Mouse (Mus musculus) lung, adult 18-20 months (tissue): ENCODE measurements around the gene Abcd4.

Source experiments
- DNase-seq, 2 experiments: peaks; one replicate each; pipeline ENCODE4 v3.0.0; 2022; ENCODE audit warnings: mixed read lengths in 2 of 2

Gene Abcd4

DNA sequence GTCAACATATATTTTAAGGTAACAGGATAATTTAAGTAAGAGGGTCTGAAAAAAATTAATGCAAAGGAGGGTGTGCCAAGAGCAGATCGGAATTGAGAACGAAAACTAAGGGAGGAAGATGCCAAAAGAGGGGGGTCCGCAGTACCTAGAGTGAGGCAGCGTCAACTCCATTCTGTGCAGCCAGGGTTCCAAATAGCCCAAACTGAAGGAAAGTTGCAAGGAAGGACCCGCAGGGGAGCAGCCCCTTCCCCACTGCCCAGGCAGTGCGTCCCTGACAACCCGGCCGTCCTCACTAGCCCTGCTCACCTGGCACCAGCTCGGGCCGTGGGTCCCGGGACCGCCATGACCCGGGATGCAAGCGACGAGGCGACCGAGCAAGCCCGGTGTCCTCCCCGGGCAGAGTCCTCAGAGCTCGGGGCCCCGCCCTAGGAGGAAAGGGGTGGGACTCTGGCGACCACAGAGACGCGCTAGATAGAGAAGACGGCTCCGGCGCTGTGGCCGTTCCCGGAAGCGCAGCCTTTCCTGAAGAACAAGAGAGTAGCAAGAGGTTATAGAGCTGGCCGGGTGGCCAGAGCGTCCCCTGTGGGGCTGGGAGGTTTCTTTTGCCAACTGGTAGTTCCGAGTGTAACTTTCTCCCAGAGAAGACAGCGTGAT lies at the start of gene Abcd4:
Gene Abcd4 (minus strand): TSS at position 437 of the 654 bp plus-strand sequence.
- peak; percentile 97 to 98 for DNase-seq

DNA sequence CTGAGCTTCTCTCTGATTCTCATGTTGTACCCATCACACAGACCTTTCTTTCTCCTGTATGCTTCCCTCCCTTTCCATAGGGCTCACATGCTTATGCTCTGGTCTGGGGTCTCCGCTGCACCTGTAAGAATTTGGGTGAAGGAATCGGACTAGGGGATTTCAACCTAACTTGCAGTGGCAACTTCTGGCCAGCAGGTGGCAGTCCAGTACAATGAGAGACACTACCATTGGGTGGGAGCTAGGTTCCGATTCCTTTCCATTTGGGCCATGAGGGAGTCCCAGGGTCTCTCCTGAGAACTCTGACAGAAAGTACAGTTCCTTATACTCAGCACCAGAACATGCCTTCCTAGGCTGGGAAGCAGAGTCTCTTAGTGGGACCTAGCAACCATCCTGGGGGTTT lies 36.7 kb upstream of the Abcd4 start:
- DNase-seq: peak; percentile 19 to 38

DNA sequence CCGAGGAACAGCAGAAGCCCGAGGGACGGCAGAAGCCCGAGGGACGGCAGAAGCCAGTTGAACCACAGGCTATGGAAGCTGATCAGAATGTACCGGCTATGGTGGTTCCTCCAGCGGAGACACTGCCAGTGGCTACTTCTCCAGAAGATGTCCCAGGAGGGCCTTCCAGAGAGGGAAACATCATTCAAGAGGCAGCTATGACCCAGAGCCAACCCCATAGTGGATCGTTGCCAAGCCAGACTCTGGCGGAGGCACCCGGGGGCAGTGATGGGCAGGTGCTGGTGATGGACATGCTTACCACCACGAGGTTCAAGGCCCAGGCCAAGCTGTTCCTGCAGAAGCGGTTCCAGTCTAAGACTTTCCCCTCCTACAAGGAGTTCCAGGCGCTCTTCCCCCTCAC lies 33.0 kb upstream of the Abcd4 start:
- DNase-seq: no peak

DNA sequence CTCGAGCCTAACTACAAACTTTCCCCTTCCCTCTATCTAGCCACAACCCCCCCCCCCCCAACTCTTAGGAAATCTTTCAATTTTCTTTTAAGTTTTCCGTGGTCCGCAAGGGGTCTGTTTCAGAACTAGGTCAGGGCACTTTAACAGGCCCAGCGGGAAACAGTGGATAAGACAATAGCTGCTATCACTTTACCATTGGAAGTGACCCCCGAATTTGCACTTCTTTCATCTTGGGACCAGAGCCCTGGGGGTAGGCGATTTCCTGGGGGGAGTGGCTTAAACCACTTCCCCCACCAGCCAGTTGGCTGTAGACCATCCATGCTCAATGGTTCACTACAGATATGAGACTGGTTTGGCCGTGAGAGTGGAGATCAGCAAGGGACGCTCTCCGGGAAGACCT lies 23.4 kb upstream of the Abcd4 start, which contains the start of gene Vrtn:
Gene Vrtn (plus strand): TSS at position 366 of the 400 bp plus-strand sequence.
- DNase-seq: no peak

DNA sequence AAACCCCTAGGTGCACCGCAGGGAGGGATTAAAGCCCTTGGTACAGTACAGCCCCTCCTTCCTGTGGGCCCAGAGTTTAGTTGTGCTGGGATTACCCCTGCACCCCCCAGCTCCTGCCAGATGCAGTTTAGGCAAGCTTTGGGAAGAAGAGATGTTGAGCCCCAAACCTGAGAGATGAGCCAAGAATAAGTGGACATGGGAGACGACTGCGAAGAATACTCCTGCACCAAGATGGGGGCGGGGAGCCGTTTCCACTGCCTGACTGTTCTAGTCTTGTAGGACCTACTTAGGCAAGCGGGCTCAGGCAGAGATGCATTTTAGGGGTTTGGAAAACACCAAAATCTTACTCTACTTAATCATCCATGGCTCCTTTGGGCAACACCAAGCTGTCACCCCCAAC lies 23.0 kb upstream of the Abcd4 start:
- DNase-seq: no peak

DNA sequence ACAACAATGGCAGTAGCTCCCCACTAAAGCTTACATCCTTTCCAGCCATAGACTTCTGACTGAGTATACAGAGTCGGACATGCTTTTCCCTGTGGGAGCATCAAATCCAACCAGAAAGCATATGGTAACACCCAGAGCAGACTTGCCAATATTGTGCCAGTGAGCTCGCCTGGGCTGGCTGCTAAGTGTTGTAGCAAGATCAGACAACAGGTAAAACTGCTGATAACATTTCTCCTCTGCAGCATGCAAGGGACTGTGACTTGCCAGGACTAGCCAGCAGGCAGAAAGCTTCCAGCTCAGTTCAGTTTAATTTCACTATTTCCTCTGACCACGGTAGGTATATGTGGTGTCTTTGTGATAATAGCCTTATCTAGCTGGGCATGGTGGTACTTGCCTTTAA lies 14.7 kb upstream of the Abcd4 start:
- DNase-seq: no peak

DNA sequence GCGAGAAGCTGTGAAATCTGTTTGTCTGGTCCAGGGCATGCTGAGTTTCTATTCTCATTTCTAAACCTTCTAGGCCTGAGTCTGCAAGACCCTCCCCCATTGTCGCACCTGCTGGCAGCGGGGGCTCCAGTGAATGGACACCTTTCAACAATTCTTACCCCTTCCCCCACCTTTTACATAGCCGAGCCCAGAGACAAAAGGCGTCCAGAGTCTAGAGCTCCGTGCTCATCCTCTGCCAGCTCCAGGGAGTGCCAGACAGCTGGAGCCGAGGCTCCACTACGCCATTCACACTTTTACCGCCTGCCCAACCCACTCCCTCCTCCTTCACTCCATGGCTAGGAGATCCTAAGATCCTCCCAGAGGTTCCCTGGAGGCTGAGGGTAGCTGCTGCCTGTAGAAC lies 7.9 kb upstream of the Abcd4 start:
- no peak for DNase-seq

DNA sequence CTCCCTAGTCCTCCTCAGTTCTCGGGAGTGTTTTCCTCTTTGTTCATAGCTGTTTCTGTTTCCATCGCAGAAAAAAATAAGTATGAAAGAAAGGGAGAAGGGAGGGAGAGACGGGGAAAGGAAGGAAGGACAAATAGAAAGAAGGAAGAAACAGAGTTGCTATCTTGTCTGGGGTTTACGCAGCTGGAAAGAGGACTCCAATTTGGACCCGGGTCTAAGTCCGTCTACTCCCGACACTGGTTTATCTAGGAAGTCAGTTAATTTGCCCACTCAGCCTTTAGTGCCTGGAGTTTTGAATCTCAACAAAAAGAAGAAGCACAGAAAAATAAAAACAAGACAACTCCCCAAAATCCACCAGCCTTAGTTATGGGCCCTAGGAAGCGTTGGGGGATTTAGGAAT lies 7.4 kb upstream of the Abcd4 start:
- DNase-seq: no peak

DNA sequence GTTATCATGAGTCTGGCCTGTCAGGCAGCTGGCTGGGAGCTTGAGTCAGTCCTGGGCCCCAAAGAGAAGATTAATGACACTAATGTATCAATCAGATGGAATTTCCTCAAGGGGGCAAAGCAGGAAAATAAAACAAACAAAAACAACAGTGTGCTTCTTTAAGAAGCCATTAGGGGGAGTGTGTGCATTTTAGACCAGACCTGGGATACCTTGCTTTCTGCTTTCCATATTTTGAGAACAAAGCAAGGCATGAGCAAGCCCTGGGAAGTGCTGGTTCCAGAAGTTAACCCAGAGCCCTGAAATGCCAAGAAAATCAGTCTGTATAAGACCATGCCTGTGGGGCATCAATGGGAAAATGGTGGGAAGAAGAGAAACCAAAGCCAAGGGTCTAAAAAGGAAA lies 3.8 kb upstream of the Abcd4 start:
- DNase-seq: no peak

DNA sequence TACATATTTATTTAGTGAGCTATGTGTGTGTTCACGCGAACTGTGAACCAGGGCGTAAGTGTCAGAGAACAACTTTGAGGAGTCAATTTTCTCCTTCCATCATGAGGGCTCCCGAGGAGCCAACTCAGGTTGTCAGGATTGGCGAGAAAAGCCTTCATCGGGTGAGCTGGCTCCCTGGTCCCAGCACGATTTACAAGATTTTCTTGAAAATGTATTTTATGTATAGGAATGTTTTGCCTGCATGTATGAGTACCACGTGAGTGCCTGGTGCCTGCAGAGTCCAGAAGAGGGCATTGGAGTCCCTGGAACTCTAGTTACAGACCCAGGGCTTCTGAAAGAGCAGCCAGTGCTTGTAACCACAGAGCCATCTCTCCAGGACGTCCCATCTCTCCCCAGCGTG lies 450 bp upstream of the Abcd4 start:
- peak in 1 of 2 experiments; percentile 9 for DNase-seq

DNA sequence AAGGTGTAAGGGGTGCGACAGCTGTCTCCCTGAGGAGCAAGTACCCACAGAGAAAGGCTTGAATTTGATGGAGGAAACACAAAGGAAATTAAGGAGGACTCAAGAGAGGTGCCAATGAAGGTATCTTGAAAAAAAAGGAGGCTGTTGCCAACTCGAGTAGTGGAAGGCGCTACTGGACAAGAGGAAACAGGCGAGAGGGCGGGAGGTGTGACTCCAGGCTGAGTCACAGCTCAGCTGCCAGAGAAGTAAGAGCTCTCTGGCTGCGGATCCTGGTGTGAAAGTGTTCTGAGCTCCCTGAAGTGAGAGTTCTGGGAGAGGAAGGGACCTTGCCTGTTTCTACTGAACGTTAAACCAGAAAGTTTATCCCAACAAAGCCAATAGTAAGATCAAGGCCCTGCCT lies 2.7 kb downstream of the Abcd4 start:
- DNase-seq: peak; percentile 45 to 58

DNA sequence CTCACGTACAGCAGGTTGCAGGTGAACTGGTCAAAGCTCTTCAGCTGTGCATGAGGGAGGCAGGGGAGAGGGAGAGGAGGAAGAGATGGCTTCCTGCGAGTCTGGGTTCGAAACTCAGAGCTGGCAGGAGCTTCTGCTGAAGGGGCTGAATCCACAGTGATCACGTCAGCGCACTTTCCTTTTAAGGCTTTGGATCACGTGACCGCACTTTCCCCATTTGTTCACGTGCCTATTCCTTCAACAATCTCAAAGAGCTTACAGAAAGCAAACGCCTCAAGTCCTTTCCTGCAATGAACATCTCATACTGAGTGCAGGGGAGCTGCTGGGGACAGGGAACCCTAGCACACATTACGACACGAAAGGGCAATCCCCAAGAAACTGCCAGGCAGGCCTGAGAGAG lies 3.2 kb downstream of the Abcd4 start:
- no peak for DNase-seq

DNA sequence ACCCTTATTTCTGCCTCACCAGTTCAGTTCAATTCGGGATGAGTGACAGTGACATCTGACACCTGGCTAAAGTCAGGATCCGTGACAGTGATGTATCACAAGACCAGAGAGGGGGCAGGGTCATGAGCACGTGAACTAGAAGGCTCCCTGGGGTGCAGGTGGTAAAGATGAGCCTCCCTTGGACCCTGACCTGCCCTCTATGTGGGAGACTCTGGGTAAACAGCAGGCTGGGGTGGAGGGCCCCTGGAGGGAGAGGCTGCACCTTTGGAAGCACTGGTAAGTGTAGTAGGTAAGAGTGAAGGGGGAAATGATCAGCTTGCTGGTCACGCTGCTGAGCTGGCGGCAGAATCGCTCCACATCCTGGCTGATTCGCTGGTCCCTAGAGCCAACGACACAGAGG lies 4.7 kb downstream of the Abcd4 start:
- DNase-seq: no peak

DNA sequence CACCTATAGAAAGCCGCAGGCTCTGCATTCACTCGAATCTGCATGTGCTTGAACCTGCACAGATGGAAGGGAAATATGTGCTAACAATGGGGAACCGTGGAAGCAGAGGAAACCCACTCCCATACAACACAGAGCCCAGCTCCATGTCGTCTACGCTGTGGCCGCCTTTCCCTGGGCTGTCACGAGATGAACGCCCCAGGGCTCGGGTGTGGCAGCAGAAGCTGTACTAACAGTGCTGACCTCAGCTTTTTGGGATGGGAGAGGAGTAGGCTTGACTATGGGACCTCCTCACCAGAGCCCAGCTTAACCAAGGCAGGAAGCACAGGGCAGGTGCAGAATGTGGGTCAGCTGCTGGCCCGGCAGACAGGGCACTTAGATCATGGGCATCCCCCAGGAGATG lies 5.5 kb downstream of the Abcd4 start:
- no peak for DNase-seq

DNA sequence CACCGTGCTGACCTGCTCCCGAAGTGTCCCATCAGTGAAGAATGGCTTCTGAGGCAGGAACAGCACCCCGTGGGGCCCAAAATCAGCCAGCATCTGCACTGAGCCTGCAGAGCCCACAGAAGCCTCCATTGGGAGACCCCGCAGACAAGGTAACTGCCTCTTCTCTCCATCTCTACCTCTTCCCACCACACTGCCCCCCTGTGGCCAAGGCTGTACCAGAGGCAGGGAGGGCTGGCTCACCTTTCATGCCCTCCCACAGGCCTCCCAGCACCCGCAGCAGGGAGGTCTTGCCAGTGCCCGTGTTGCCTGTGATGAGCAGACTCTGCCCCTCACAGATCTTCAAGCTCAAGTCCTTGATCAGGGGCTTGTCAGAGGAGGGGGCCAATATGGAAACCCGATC lies 11.4 kb downstream of the Abcd4 start:
- no peak for DNase-seq

DNA sequence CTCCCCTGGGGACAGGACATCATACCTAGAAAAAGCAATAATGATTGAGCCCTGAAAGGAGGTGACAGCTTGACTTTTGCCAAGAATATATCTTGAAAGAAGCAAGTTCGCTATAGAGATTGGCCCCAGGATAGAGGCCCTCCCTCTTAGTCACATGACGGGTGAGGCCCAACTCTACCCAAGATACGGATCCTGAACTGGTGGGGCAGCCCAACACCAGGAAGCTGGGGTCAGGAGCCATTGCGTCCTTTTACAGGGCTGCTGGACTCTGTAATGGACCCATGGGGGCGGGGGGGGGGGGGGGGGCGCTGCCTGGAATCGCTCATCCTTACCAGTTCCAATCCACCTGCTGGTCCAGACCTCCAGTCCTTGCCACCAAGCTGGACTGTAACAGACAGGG lies 13.2 kb downstream of the Abcd4 start:
- no peak for DNase-seq

DNA sequence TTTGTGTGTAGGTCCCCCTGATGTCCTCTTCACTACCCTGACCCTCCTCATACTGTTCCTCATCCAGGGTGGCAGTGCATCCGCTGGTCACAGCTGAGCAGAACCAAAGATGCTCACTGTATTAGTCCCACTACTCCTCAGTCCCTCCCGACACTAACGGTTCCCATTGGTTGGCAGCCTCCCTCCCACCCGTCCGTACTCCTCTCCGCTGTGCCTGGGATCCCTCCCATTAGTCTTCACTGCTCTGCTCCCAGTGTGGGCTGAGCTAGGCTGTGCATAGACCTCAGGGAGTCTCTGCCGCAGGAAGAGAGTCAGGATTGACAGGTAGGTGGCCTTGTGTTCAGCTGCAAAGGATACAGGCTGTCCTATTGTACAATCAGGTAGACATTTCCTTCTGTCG lies 18.9 kb downstream of the Abcd4 start:
- DNase-seq: no peak

DNA sequence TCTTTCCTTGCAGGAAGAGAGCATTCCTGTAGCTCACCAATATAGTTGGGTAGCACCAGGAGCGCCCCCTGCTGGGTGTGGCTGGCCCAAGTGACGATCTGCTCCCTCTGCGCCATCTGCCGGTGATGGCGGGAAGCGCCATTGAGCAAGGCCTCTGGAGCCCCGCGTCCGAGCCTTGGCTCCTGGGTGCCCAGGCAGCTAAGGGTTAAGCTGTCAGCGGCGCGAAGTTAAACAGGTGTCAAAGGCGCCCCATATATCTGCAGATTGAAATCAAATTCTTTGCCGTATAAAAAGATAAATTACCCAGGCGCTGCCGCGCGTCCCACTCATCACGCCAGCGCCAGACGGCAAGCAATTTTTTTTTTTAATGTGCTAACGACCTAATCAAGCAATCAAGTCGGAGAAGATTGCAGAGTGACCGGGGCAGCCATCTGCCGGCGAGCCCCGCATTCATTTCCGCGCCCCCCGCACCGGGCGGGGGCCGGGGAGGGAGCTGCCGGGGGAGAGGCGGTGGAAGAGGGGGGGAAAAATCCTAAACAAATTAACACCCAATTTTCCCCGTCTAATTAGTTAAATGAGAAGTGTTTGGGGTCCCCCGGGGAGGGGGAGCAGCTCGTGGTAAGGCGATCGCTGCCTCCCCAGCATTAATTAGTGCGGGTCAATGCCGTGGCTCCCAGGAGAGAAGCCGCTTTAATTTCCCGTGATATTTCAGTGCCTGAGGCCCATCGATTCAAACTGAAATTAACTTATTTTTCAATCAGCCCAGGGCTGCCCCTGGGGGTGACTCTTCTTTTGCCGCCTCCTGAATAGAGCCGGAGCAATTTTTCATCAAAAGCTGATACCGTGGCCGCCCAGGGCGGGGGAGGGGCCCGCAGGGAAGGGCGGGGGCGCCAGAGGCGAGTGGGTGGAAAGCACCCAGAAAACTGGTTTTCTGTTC lies 27.1 kb downstream of the Abcd4 start:
- peak; percentile 82 to 89 for DNase-seq

DNA sequence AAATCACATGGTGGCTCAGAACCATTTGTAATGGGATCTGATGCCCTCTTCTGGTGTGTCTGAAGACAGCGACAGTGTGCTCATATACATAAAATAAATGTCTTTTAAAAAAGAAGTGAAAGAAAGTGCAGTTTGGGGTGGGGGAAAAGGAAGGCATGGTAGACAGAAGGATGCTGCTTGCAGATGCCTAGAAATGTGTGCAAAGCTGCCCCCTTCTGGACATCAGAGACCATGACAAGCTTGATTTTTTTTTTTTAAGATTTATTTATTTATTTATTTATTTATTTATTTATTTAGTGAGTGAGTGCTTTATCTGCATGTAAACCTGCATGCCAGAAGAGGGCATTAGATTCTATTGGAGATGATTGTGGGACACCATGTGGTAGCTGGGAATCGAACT lies 35.9 kb downstream of the Abcd4 start:
- DNase-seq: no peak

DNA sequence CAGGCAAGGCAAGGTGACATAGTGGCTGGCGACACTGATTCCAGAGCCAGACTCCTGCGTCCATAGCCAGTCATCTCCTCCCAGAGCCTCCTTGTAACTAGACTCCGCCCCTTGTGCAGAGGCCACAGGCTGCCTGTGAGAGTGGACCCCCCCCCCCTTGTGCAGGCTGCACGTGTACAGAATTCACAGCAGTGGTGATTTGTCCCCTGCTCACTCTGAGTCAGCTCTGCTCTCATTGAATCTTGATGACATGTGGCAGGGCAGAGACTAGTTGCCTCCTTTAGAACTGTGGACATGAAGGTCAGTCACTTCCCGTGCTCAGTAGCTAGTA lies 38.8 kb downstream of the Abcd4 start:
- no peak for DNase-seq

DNA sequence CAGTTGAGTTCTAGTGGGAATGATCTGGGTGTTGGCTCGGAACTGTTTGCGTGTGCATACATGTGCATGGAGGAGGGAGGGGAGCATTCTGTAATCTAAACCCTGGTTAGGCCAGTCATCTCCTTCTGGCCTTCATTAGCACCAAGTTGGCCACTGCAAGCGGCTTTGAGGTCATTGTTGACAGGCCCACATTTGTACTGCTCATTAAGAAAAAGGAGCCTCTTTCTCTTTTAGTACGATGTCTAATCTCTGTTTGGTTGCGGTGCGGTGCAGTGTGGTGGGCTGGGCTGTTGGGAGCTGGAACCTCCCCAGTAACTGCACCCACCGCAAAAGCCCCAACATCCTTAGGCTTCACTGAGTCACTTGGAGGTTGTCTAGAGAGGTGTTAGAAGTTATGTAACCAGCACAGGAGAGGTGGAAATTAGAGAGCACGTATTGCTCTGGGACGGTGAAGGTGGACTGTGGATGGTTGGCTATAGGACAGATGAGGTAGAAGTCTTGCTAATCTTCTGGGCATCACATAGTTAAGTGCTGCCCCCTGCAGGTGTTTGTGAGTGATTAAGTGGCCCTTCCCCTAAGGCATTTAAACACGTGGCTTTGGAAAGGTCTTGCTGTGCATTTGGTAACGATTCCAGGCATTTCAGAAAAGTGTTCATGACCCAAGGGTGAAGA lies 39.3 kb downstream of the Abcd4 start:
- DNase-seq: no peak

DNA sequence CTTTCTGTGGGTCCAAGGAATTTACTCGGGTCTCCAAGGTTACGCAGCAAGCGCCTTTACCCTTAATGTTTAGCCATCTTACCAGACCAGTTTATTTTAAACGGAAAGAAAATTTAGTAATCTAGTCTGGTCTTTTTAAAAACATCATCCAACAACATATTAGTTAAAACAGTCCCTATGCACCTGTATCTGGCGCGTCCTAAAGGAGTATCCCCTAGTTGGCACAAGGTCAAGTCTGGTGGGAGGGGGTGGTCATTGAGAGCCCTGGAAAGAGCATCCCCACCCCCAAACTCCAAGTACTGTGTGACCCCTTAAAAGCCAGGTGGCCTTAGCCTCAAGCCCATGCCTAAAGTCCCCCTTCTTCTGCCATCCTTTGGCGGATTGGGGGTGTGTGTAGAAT lies 44.1 kb downstream of the Abcd4 start:
- DNase-seq: no peak

DNA sequence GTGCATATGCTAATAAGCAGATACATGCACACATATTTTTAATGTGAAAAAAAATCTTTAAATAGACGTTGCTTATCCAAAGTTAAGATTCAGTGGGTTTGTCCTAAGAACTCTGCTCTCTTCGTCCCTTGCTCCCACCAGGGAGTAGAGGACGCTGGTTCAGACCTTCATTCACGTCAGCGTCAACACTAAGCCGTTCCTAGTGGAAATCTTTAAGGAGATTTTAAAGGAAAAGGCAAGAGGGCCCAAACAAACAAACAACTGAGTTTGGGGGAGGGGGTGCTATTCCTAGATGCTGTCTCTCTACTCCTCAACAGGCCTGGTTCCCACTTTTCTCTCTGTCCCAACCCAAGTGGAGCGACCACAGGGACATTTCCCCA lies 44.9 kb downstream of the Abcd4 start:
- no peak for DNase-seq
